Mouse (Mus musculus) telencephalon, adult 2 months (tissue): Measurements from ENCODE around the gene Lsm6.
"Not testable (repeated sequence)": the region's sequence is repeated elsewhere in the genome, so short reads cannot be mapped to it uniquely, and the experiment has no call there.

ENCODE experiments used
- DNase-seq: peaks from one replicate; pipeline ENCODE4 v3.0.0-alpha.2; 2011; ENCODE audit warnings: low read depth, low spot score

Lsm6 gene

GRCm38 (mm10) chr8:78820673-78821310 lies at the start of gene Lsm6:
Lsm6 (minus strand) TSS chr8:78821140.
- DNase-seq, result peak; percentile 95

GRCm38 (mm10) chr8:78867036-78867435 lies 46.1 kb upstream of the Lsm6 start:
- DNase-seq, result no peak

DNA sequence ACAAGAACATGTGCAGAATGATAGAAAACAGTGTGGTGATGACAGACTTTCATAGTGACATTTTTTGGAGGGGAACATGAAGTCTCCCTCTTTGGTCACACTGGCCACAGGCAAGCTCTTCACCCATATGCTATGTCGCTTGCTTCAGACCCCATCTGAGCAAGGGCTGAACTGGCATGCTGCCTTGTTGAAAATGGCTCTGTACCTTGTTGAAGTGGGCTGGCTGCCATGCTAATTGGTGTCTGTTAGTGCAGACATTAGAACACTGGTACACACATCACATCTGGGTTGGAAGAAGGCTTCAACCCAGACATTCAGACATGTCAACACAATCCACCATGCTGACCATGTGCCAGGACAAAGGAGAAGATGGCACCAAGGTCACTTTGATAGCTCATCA lies 42.1 kb upstream of the Lsm6 start:
- no peak for DNase-seq

- no peak for DNase-seq
These were observed 41.1 kb upstream of the Lsm6 start for GRCm38 (mm10) chr8:78862046-78862445.

GRCm38 (mm10) chr8:78860789-78861188 lies 39.8 kb upstream of the Lsm6 start:
- DNase-seq, result no peak

- DNase-seq, result no peak
These were observed 36.5 kb upstream of the Lsm6 start for GRCm38 (mm10) chr8:78857421-78857820.

DNA sequence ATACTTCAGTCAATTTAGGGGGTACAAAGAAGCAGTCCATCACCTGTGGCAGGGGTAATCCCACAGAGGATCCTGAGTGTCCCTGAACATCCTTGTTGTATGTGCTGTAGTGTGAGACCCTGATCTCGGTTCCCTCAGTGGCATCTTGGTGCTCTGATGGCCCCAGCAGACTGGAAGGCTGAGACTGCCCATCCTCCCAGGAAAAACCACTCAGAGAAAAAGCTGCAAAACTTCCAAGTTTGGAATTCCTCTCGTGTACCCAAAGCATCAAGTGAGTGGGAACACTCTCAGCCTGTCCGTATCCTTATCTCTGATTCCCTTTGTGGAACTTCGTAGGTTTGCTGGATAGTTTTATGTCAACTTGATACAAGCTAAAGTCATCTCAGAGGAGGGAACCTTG lies 31.3 kb upstream of the Lsm6 start:
- DNase-seq, result no peak

DNA sequence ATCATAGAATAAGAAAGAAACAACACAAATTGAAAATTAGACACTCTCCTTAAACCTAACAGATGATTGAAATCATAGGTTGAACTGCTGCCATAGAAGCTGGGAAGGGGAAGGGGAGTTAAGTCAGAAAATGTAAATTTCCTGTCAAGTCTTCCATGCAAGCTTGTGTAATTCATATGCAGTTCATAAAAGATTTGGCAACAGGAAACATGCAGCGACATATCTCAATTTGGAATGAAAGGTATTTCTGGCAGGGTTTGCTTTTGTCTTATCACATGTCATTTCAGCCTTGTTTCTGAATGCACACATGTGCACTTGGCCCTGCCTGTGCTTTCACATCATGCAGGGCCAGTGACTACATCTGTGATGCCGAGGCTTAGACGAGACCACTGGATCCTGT lies 26.3 kb upstream of the Lsm6 start:
- DNase-seq, result no peak

DNA sequence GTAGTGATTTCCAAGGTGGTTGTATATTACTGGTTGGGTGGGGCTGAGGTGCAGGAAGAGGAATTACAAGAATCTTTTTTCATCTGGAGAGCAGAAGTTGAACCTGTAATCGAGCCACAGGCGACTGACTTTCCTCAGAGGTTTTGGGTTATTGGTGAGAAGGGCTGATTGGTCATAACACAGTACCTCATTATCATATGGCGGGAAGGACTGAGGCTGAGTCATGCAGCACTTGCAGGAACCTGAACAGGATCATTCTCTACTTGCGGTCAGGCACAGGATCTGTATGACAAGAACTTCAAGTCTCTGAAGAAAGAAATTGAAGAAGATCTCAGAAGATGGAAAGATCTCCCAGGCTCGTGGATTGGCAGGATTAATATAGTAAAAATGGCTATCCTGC lies 23.6 kb upstream of the Lsm6 start:
- DNase-seq, result no peak

DNA sequence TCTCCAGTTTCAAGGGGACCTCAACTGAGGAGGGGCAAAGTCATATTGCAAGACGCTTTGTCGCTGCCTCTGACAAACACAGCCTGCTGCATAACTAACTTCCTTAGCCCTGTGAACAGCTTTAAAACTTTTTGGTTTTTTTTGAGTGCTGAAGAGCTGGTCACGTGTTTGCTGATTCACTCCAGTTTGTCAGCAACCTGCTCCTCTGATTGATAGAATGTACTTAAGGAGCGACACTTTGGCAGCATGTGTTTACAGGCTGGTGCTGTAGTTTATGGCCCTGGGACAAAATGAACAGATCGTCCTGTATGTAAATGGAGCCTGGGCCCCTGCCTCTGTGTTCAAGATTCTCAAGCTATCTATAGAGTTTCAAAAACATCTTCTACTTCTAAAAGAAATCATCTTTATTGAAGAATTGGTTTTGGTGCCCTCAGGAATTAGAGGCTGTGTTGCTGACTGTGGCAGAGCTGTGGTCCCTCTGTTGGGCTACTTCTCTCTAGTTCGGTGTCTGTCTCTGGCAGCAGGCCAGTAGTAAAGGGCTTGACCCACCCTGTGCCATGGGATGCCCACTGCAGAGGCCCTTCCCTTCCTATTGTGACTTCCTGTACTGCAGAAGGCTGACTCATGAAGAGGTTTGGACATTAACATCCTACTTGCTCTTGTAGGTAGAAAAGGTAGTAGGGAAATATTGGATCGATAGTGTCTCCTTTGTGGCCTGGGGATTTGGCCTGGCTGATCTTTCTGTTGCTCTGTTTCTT lies 17.9 kb upstream of the Lsm6 start:
- DNase-seq, result no peak

DNA sequence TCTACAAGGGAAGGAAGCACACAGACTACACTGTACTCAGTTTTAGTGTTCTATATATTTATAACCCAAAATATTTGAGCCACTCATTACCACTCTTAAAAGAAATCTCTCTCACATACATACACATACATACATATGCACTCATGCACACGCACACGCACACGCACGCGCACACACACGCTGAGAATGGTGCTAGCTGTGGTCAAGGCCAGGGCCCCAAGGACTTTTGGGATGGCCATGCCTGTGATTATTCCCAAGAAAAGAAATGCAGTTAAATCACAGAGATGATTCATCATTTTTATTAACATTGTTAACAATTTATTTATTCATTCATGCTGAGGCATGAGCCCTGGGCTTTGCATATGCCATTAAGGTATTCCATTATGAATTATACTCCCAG lies 15.2 kb upstream of the Lsm6 start:
- DNase-seq, result no peak

- DNase-seq, result no peak
These were observed 7.5 kb upstream of the Lsm6 start for GRCm38 (mm10) chr8:78828414-78828813.

DNA sequence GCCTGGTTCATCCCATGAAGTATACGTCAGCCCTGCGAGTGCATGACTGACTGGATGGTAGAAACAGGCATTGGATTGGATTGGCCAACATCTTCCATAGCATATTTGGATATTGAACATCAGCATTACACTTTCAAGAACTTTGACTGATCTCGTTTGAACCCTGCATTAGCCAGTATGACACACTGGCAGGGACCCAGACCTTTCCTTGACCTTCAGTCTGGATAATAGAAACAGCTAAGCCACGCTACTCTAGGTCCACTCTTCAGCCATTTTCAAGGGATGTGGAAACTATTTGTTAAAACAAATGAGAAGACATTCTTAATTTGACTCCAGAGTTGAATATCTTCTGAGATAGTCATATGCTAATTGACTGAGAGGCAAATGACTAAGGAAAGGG lies 3.6 kb upstream of the Lsm6 start:
- no peak for DNase-seq

DNA sequence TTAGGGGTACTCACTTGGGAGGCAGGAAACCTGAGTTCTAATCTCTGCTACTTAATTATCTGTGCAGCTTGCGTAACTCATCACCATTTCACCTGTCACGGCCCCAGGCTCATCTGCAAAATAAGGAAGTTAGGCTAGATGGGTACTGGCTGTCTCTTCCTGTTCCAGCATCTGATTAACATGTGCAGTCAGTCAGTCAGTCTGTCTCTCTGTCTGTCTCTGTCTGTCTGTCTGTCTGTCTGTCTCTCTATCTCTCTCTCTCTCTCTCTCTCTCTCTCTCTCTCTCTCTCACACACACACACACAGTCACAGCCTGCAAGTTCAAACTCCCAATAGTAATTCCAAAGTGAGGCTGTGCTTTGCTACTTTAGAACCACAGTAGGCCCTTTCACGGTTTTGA lies 967 bp downstream of the Lsm6 start:
- not testable (repeated sequence) for DNase-seq

GRCm38 (mm10) chr8:78814743-78815142 lies 6.2 kb downstream of the Lsm6 start:
- no peak for DNase-seq

DNA sequence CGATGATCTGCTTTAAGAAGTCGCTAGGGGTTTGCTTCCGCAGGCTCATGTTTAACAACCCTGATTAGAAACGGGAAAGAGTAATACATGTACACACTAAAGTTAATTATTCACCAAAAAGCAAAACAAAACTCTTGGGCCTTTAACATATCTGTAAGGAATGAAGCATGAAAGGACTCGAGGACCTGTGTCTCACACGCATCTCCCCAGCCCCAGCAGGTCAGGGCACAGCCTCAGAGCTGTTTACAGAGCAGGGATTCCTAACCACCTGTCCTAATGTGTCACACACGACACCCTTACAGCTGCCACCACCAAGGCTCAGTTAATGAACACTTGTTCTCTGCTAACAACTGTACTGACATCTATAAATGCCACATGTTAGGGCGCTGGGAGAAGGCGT lies 7.9 kb downstream of the Lsm6 start:
- no peak for DNase-seq

DNA sequence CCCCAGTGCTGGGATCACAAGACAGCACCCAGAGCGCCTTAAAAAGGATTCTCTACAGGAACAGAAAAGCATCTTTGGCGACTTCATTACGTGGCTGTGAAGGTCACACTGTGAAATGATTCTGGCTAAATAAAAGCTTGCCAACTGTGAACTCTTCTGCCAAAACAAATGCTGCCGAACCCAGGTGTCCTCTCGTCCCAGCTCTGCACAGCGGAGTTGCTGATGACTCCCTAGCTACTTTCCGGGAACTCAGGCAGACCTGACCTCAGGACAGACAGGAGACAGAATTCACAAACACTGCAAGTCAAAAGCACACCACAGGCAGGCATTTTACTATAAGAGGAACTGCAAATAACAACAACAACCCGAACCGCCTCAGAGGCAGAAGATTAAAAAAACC lies 8.5 kb downstream of the Lsm6 start:
- no peak for DNase-seq

DNA sequence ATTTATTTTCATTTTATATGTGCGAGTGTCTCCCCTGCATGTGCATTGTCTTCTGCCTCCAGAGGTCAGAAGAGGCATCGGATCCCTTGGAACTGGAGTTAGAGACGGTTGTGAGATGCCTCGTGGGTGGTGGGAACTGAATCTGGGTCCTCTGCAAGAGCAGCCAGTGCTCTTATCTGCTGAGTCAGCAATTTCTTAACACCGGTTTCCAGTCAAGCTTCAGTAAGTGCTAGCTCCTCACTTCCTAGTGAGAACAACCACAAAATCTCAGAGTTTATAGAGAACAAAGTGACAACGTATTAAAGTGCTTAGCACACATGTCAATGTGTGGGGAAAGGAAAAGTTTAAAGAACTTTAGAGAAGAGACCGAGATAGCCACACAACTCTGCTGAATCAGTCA lies 9.2 kb downstream of the Lsm6 start:
- no peak for DNase-seq

DNA sequence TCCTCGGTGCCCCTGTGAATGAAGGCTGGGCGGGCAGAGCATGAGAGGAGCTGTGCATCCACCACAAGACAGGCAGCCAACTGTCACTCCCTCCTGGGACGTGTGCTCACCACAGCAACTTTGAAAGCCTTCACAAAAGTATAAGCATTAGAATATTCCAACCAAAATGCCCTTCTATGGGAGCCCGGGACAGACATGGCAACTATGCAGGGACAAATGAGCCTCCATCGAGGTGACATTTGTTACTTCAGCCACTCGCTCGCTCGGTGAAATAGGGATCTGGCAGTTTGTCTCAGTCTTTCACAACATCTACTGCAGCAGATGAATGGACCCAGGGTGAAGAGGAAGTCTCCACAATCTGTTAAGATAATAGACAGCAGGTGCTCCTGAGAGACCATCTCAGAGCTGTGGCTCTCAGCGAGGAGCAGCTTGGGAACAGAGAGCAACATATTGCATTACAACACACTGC lies 10.7 kb downstream of the Lsm6 start:
- DNase-seq, result no peak

GRCm38 (mm10) chr8:78809454-78810206 lies 11.3 kb downstream of the Lsm6 start:
- no peak for DNase-seq

GRCm38 (mm10) chr8:78808888-78809287 lies 12.1 kb downstream of the Lsm6 start:
- DNase-seq, result no peak

- no peak for DNase-seq
These were observed 12.5 kb downstream of the Lsm6 start for GRCm38 (mm10) chr8:78808439-78808838.

DNA sequence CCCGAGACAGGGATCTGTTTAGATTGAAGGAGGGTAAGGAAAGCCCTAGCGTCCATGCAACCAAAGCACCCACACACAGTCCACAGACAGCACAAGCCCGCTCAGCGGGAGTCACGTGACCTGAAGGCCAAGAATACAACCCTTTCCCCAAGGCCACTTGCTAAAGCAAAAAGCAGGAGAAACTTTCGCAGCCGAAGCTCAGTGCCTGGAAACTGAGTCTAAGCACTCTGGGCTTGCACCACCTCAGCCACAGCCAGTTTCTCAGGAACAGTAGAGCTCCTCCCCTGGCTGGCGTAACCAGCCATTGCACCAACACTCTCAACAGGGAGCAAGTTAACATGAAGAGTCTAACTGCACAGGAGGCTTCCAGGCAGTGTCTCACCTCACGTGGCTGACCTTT lies 13.7 kb downstream of the Lsm6 start:
- DNase-seq, result no peak
